Mouse (Mus musculus): ENCODE measurements around the gene Siglece. TPM values are rescaled to one million over a fixed set of nuclear protein-coding genes. Genes with fewer than 3 reads are reported as not detected.

The Siglece gene
- total RNA-seq (2023) = 153 and 158 TPM in 2 replicates

GRCm38 (mm10) chr7:43660002-43660401 is at the start of gene Siglece:
Gene Siglece, minus strand, starts transcription at chr7:43660161.

GRCm38 (mm10) chr7:43690118-43690517 is 30.2 kb upstream of the Siglece start, which contains the start of gene Klk14:
Gene Klk14, plus strand, starts transcription at chr7:43690418.

GRCm38 (mm10) chr7:43671809-43672580 is 12.0 kb upstream of the Siglece start, which contains the start of gene Ctu1:
Gene Ctu1, plus strand, starts transcription at chr7:43672016.

GRCm38 (mm10) chr7:43634500-43634899 is 25.5 kb downstream of the Siglece start, which contains the start of gene Ceacam18:
Gene Ceacam18, plus strand, starts transcription at chr7:43634707.

GRCm38 (mm10) chr7:43606896-43607742 is 52.8 kb downstream of the Siglece start, which contains the start of gene Zfp819:
Gene Zfp819, plus strand, starts transcription at chr7:43607169.

Other genes with a start within 250 kb of the Siglece start
- not detected in 2 replicates for gene Lim2, start 232.5 kb downstream of the Siglece start, total RNA-seq (2023)
- gene Nkg7, start 223.1 kb downstream of the Siglece start, total RNA-seq (2023) = 18.8 and 33.1 TPM in 2 replicates
- gene Cldnd2, start 219.4 kb downstream of the Siglece start, total RNA-seq (2023) = not detected in 2 replicates
- gene Etfb, start 216.1 kb downstream of the Siglece start, total RNA-seq (2023) = 51.2 and 76.8 TPM in 2 replicates
- not detected in 2 replicates for gene Gm45233, start 216.0 kb downstream of the Siglece start, total RNA-seq (2023)
- gene Vsig10l, start 197.0 kb downstream of the Siglece start, total RNA-seq (2023) = 9.9 and 11.4 TPM in 2 replicates
- gene Iglon5, start 170.1 kb downstream of the Siglece start, total RNA-seq (2023) = not detected in 2 replicates
- 0.98 TPM in 1 of 2 replicates, not detected in the other for gene 4931406B18Rik, start 154.2 kb downstream of the Siglece start, total RNA-seq (2023)
- 529 and 701 TPM in 2 replicates for gene Cd33, start 115.7 kb downstream of the Siglece start, total RNA-seq (2023)
- 3.1 and 3.6 TPM in 2 replicates for gene Zfp658, start 97.9 kb downstream of the Siglece start, total RNA-seq (2023)
- gene Zfp719, start 80.6 kb downstream of the Siglece start, total RNA-seq (2023) = 11.0 and 12.6 TPM in 2 replicates
- gene Zfp819, start 53.0 kb downstream of the Siglece start, total RNA-seq (2023) = 0.41 and 0.63 TPM in 2 replicates
- gene Ceacam18, start 25.5 kb downstream of the Siglece start, total RNA-seq (2023) = not detected in 2 replicates
- 2.6 and 3.2 TPM in 2 replicates for gene Ctu1, start 11.9 kb upstream of the Siglece start, total RNA-seq (2023)
- gene Klk14, start 30.3 kb upstream of the Siglece start, total RNA-seq (2023) = not detected in 2 replicates
- gene Klk13, start 52.4 kb upstream of the Siglece start, total RNA-seq (2023) = not detected in 2 replicates
- not detected in 2 replicates for gene Klk12, start 108.7 kb upstream of the Siglece start, total RNA-seq (2023)
- gene Klk11, start 114.4 kb upstream of the Siglece start, total RNA-seq (2023) = not detected in 2 replicates
- not detected in 2 replicates for gene Klk10, start 120.9 kb upstream of the Siglece start, total RNA-seq (2023)
- not detected in 2 replicates for gene Klk9, start 131.7 kb upstream of the Siglece start, total RNA-seq (2023)
- gene Klk8, start 137.4 kb upstream of the Siglece start, total RNA-seq (2023) = 1.4 and 1.7 TPM in 2 replicates
- gene Klk7, start 151.1 kb upstream of the Siglece start, total RNA-seq (2023) = not detected in 2 replicates
- gene Klk6, start 164.3 kb upstream of the Siglece start, total RNA-seq (2023) = not detected in 2 replicates
- gene Klk5, start 181.8 kb upstream of the Siglece start, total RNA-seq (2023) = not detected in 2 replicates
- gene Klk4, start 221.0 kb upstream of the Siglece start, total RNA-seq (2023) = not detected in 2 replicates

Data from neutrophil, adult 65 days (primary cell).